Mouse (Mus musculus) E14TG2a.4 (cell line): ENCODE data around the gene Alb.

Experiments used
- CTCF ChIP-seq: conservative IDR thresholded peaks from 2 replicates; pipeline ENCODE4 v1.5.1; 2014; ENCODE audit warnings: low read length
- POU5F1 ChIP-seq: IDR thresholded peaks from 2 replicates; pipeline ENCODE4 v1.6.1; 2014; ENCODE audit warnings: low read length, borderline replicate concordance

- TF ChIP-seq CTCF = no peak
- no peak for TF ChIP-seq POU5F1
Measured at GRCm38 (mm10) chr5:90431053-90431452, 29.6 kb upstream of the Alb start.
